Mouse (Mus musculus) myocyte (in vitro differentiated cells): ENCODE results near the gene Tbata.

Experiments
- POLR2A ChIP-seq: IDR thresholded peaks from one replicate; pipeline ENCODE4 v1.6.1; 2011; ENCODE audit warnings: low read depth, mild to moderate bottlenecking, control low read depth, moderate library complexity; ENCODE audit not compliant: insufficient read length
- POLR2AphosphoS2 ChIP-seq: IDR thresholded peaks from one replicate; pipeline ENCODE4 v1.6.1; 2011; ENCODE audit warnings: low read depth, control low read depth; ENCODE audit not compliant: insufficient read length

- no peak for TF ChIP-seq POLR2A
- TF ChIP-seq POLR2AphosphoS2: no peak
These were observed 11.1 kb upstream of the Tbata start for GRCm38 (mm10) chr10:61160671-61161070.
